Mouse (Mus musculus) intestine, embryonic 15.5 days (tissue): ENCODE results near the gene B230217C12Rik. TPM values are rescaled to one million over a fixed set of nuclear protein-coding genes. Genes with fewer than 3 reads are reported as not detected.

Experiments
- ATAC-seq: fragments of 200-750 bp; cut with Nextera tagmentation; 2 replicates; pipeline ENCODE4 v1.8.0; 2017; ENCODE audit warnings: moderate TSS enrichment, moderate library complexity
- H3K27ac ChIP-seq: fragments of 300-500 bp; sonication (generic); 2 replicates; pipeline ENCODE4 v1.5.1; 2015; ENCODE audit warnings: mild to moderate bottlenecking, inconsistent platforms
- H3K27me3 ChIP-seq: fragments of 300-500 bp; sonication (generic); replicated peaks from 2 replicates; pipeline ENCODE4 v1.6.1; 2015; ENCODE audit warnings: inconsistent platforms
- H3K36me3 ChIP-seq: fragments of 300-500 bp; sonication (generic); 2 replicates; pipeline ENCODE4 v1.6.1; 2015; ENCODE audit warnings: inconsistent platforms
- H3K4me1 ChIP-seq: fragments of 300-500 bp; sonication (generic); replicated peaks from 2 replicates; pipeline ENCODE4 v1.6.1; 2015; ENCODE audit warnings: inconsistent platforms
- H3K4me2 ChIP-seq: fragments of 300-500 bp; sonication (generic); replicated peaks from 2 replicates; pipeline ENCODE4 v1.6.1; 2015; ENCODE audit warnings: mild to moderate bottlenecking, inconsistent platforms
- H3K4me3 ChIP-seq: fragments of 300-500 bp; sonication (generic); replicated peaks from 2 replicates; pipeline ENCODE4 v1.5.1; 2015; ENCODE audit warnings: inconsistent platforms
- H3K9ac ChIP-seq: fragments of 300-500 bp; sonication (generic); 2 replicates; pipeline ENCODE4 v1.6.1; 2015; ENCODE audit warnings: inconsistent platforms
- H3K9me3 ChIP-seq: fragments of 300-500 bp; sonication (generic); 2 replicates; pipeline ENCODE4 v1.6.1; 2016; ENCODE audit warnings: inconsistent platforms
- WGBS: fragments of 180-500 bp; shearing (Covaris S2); methylation state at CpG from one replicate; pipeline ENCODE4 v1.1.7; 2015; 5-methylcytosine and 5-hydroxymethylcytosine counted together
- polyA plus RNA-seq: library from polyadenylated mRNA; unstranded; fragments of >200 nt; fragmentation: Nextera tagmentation; extraction: Ambion mirVana; gene quantifications from 2 replicates; pipeline ENCODE4 v1.2.1, GENCODE M21; 2015

B230217C12Rik gene
- polyA plus RNA-seq, 1 experiment from 2014 or later: 5.2 TPM

DNA sequence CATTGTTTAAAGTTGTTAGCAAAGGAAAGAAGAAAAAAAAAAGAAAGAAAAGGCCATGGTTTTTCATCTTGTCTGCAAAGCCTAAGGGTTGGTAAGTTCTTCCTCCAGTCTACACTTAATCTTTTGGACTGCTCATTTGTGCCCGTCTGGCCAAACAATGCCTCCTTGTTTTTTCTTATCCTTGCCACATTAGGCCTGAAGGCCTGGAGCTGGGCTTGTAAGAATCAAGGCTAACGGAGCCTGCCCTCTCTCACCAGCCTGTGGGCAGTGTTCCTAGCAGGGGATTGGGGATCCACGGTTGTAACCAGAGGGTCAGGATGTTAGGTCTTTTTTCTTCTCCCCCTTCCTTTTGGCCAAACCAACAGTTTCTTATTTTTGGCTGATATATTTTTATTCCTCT, 29.6 kb upstream of the B230217C12Rik start:
- Histone ChIP-seq H3K4me3 (no peak overlapping the region), H3K27ac (peak overlapping the region; percentile 89; the same call in 1 of the 2 replicates), H3K9me3 (no peaks in the 10 kb centered on the region), H3K4me2 (peak overlapping the region; percentile 47), H3K4me1 (peaks cover 88% of the 10 kb centered on the region), H3K36me3 (peaks cover 26% of the 10 kb centered on the region), H3K27me3 (no peaks in the 10 kb centered on the region), H3K9ac (no peak overlapping the region)
- ATAC-seq: no peak
- WGBS: 40% methylated on average over 3 of the region's 3 CpGs

- Histone ChIP-seq H3K27me3 (no peaks in the 10 kb centered on the region), H3K9me3 (no peaks in the 10 kb centered on the region), H3K9ac (peak overlapping the region; percentile 34; the same call in 1 of the 2 replicates), H3K4me3 (0 out of 2 replicates have a peak overlapping the region, but pooled peaks have one; percentile 0), H3K27ac (peak overlapping the region; percentile 89), H3K4me2 (peak overlapping the region; percentile 47), H3K36me3 (peaks cover 31% of the 10 kb centered on the region), H3K4me1 (peaks cover 88% of the 10 kb centered on the region)
- ATAC-seq: peak; percentile 78
- WGBS: 32% methylated on average over 12 of the region's 13 CpGs
These were observed 28.8 kb upstream of the B230217C12Rik start for GRCm38 (mm10) chr11:97811569-97812362.

GRCm38 (mm10) chr11:97812491-97812921, 28.1 kb upstream of the B230217C12Rik start:
- 0 out of 2 replicates have a peak overlapping the region, but pooled peaks have one; percentile 2 for H3K4me3 ChIP-seq
- peak; percentile 5 for ATAC-seq
- WGBS: 31% methylated on average over 3 of the region's 3 CpGs
- H3K9ac ChIP-seq: 0 out of 2 replicates have a peak overlapping the region, but pooled peaks have one; percentile 21
- peak overlapping the region; percentile 89 for H3K27ac ChIP-seq
- H3K9me3 ChIP-seq: no peaks in the 10 kb centered on the region
- peaks cover 29% of the 10 kb centered on the region for H3K36me3 ChIP-seq
- H3K4me2 ChIP-seq: peak overlapping the region; percentile 36
- H3K4me1 ChIP-seq: peaks cover 89% of the 10 kb centered on the region
- H3K27me3 ChIP-seq: no peaks in the 10 kb centered on the region

GRCm38 (mm10) chr11:97813085-97813484, 27.5 kb upstream of the B230217C12Rik start:
- Histone ChIP-seq H3K27me3 (no peaks in the 10 kb centered on the region), H3K4me2 (peak overlapping the region; percentile 36), H3K4me1 (peaks cover 88% of the 10 kb centered on the region), H3K36me3 (peaks cover 28% of the 10 kb centered on the region; the same call in 1 of the 2 replicates), H3K9me3 (no peaks in the 10 kb centered on the region), H3K9ac (no peak overlapping the region), H3K4me3 (no peak overlapping the region), H3K27ac (peak overlapping the region; percentile 89)
- 39% methylated on average over 7 of the region's 7 CpGs for WGBS
- ATAC-seq: peak; percentile 39

GRCm38 (mm10) chr11:97813746-97814515, 26.6 kb upstream of the B230217C12Rik start:
- Histone ChIP-seq H3K4me1 (peaks cover 88% of the 10 kb centered on the region), H3K4me2 (no peak overlapping the region), H3K36me3 (peaks cover 24% of the 10 kb centered on the region; the same call in 1 of the 2 replicates), H3K27me3 (no peaks in the 10 kb centered on the region), H3K9me3 (no peaks in the 10 kb centered on the region), H3K27ac (peak overlapping the region; percentile 89), H3K9ac (no peak overlapping the region), H3K4me3 (no peak overlapping the region)
- WGBS: 72% methylated on average over 17 of the region's 17 CpGs
- ATAC-seq: no peak

DNA sequence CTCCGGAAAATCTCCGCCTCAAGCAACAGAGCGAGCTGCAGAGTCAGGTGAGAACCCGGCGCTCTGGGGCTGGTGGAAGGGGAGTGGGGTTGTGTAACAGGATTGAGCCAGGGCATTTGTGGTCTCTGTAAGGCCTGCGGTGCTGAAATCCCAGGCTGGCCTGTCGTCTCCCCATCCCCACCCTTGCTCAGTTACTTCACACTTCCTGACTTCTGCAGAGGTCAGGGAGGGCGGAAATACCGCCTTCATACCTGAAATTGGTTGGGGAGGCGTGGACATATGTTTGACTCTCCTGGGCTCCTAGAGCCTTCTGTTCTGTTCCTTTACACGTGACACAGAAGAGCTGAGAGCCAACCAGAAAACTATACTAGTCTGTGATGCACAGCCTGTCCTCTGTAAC, 24.8 kb upstream of the B230217C12Rik start:
- 0 out of 2 replicates have a peak overlapping the region, but pooled peaks have one; percentile 65 for H3K27ac ChIP-seq
- H3K27me3 ChIP-seq: no peaks in the 10 kb centered on the region
- peaks cover 24% of the 10 kb centered on the region; the same call in 1 of the 2 replicates for H3K36me3 ChIP-seq
- WGBS: 77% methylated on average over 11 of the region's 11 CpGs
- no peak overlapping the region for H3K9ac ChIP-seq
- H3K4me1 ChIP-seq: peaks cover 76% of the 10 kb centered on the region
- no peaks in the 10 kb centered on the region for H3K9me3 ChIP-seq
- H3K4me3 ChIP-seq: no peak overlapping the region
- no peak overlapping the region for H3K4me2 ChIP-seq
- ATAC-seq: no peak

GRCm38 (mm10) chr11:97816176-97816575, 24.4 kb upstream of the B230217C12Rik start:
- ATAC-seq: no peak
- no peak overlapping the region for H3K9ac ChIP-seq
- H3K4me1 ChIP-seq: peaks cover 77% of the 10 kb centered on the region
- H3K4me3 ChIP-seq: no peak overlapping the region
- WGBS: 77% methylated on average over 5 of the region's 5 CpGs
- H3K4me2 ChIP-seq: no peak overlapping the region; the same call in 1 of the 2 replicates
- no peaks in the 10 kb centered on the region for H3K9me3 ChIP-seq
- H3K27me3 ChIP-seq: no peaks in the 10 kb centered on the region
- peaks cover 26% of the 10 kb centered on the region; the same call in 1 of the 2 replicates for H3K36me3 ChIP-seq
- 0 out of 2 replicates have a peak overlapping the region, but pooled peaks have one; percentile 65 for H3K27ac ChIP-seq

- H3K36me3 ChIP-seq: peaks cover 29% of the 10 kb centered on the region; the same call in 1 of the 2 replicates
- ATAC-seq: no peak
- no peaks in the 10 kb centered on the region for H3K9me3 ChIP-seq
- no peaks in the 10 kb centered on the region for H3K27me3 ChIP-seq
- no peak overlapping the region for H3K4me3 ChIP-seq
- peaks cover 75% of the 10 kb centered on the region for H3K4me1 ChIP-seq
- 0 out of 2 replicates have a peak overlapping the region, but pooled peaks have one; percentile 2 for H3K4me2 ChIP-seq
- H3K27ac ChIP-seq: peak overlapping the region; percentile 65
- H3K9ac ChIP-seq: 0 out of 2 replicates have a peak overlapping the region, but pooled peaks have one; percentile 0
- 43% methylated on average over 9 of the region's 9 CpGs for WGBS
These were observed 23.7 kb upstream of the B230217C12Rik start for GRCm38 (mm10) chr11:97816916-97817315.

DNA sequence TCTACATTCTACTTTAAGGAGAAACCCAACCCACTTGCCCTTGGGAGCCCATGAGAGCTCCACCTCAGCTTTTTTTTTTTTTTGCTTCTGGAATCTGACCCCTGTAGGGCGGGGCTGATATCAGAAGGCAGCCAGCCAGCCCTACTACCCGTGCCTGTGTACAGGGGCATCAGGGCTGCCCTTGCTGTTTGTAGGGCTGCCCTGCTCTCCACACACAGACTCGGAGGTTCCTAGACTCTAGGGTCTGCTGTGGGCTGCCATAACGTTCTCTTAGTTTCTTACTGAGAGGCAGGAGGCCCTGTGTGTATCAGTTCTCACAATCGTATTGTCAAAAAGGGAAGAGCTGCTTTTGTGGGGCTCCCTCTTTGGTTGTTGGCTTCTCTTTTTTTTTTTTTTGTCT, 23.2 kb upstream of the B230217C12Rik start:
- peak; percentile 64 for ATAC-seq
- Histone ChIP-seq H3K4me1 (peaks cover 71% of the 10 kb centered on the region), H3K9me3 (no peaks in the 10 kb centered on the region), H3K4me2 (no peak overlapping the region; the same call in 1 of the 2 replicates), H3K27ac (peak overlapping the region; percentile 77), H3K9ac (no peak overlapping the region), H3K27me3 (no peaks in the 10 kb centered on the region), H3K4me3 (no peak overlapping the region), H3K36me3 (peaks cover 29% of the 10 kb centered on the region; the same call in 1 of the 2 replicates)
- 37% methylated on average over 5 of the region's 5 CpGs for WGBS

DNA sequence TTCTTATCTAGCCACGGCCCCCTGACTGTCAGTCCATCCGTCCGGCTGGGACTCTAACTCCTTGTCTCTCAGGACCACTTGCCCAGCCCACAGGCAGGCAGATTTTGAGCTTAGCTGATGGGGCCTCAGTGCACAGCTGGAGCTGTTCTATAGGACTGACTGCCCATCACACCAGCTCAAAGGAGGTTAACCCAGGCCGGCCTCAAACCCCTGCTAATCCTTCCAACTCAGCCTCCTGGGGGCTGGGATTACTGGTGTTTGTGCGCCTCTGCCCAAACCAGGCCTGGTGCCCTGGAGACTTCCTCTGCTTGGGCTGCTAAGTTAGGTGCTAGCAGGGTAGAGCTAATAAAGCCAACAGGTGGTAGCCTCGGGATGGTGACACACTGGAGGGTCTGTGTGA, 22.6 kb upstream of the B230217C12Rik start:
- no peak overlapping the region for H3K4me3 ChIP-seq
- no peaks in the 10 kb centered on the region for H3K27me3 ChIP-seq
- 44% methylated on average over 6 of the region's 6 CpGs for WGBS
- ATAC-seq: no peak
- H3K9ac ChIP-seq: no peak overlapping the region
- H3K4me1 ChIP-seq: peaks cover 70% of the 10 kb centered on the region
- no peak overlapping the region for H3K4me2 ChIP-seq
- no peaks in the 10 kb centered on the region for H3K9me3 ChIP-seq
- H3K27ac ChIP-seq: peak overlapping the region; percentile 40; the same call in 1 of the 2 replicates
- peaks cover 32% of the 10 kb centered on the region; the same call in 1 of the 2 replicates for H3K36me3 ChIP-seq

DNA sequence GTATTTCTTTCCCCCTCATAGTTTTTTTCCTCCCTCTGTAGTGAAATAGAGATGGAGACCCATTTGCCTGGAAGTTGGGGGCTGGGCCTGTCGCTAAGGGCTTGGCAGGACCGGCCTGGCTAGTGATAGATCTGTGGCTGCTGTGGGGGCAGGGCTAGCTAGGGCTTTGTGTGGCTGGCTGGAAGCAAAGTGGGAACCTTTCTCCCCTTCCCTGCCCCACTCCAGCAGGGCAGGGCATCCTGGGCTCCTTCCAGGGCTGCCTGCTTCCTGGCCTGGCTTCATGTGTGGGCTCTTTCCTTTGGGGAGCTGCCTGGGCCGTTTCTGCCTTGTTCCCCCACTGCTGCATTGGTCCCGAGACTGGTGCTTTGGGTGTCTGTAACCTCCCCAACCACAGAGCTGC, 22.0 kb upstream of the B230217C12Rik start:
- no peaks in the 10 kb centered on the region for H3K27me3 ChIP-seq
- H3K4me3 ChIP-seq: no peak overlapping the region
- 0 out of 2 replicates have a peak overlapping the region, but pooled peaks have one; percentile 11 for H3K4me2 ChIP-seq
- 0 out of 2 replicates have a peak, but pooled peaks have one; percentile 9 for ATAC-seq
- 8% methylated on average over 4 of the region's 4 CpGs for WGBS
- no peak overlapping the region for H3K9ac ChIP-seq
- no peaks in the 10 kb centered on the region for H3K9me3 ChIP-seq
- H3K36me3 ChIP-seq: peaks cover 31% of the 10 kb centered on the region; the same call in 1 of the 2 replicates
- H3K4me1 ChIP-seq: peaks cover 67% of the 10 kb centered on the region
- H3K27ac ChIP-seq: peak overlapping the region; percentile 40; the same call in 1 of the 2 replicates
